Mouse (Mus musculus) cerebellum, adult 2 months (tissue): Measurements from ENCODE around the gene Stoml3.

Experiments used
- CTCF ChIP-seq: fragments of 200-500 bp; IDR thresholded peaks from 2 replicates; pipeline ENCODE4 v1.5.1; 2011; ENCODE audit warnings: low read depth, mild to moderate bottlenecking, control low read depth, low read length, moderate library complexity, borderline replicate concordance; ENCODE audit not compliant: insufficient read depth
- POLR2A ChIP-seq: fragments of 200-500 bp; IDR thresholded peaks from 2 replicates; pipeline ENCODE4 v1.6.1; 2011; ENCODE audit warnings: low read length, control low read depth, borderline replicate concordance; ENCODE audit not compliant: insufficient read depth

DNA sequence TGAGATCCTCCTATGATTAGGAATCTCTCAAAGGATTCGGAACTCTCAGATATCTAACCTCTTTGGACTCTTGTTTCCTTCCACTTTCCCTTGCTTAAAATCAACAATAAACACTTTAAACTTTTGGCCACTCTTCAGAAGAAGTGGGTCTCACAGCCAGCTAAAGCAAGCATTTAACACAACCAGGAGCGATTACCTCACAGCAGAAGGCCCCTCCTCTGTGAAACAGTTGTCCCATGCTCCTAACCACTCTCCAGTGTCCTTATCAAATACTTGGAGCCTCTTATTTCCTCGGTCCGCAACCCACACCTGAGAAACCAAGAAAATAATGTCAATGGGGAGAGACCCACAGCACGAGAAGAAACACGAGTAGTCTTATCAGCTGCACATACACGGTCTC, 35.1 kb upstream of the Stoml3 start:
- TF ChIP-seq CTCF (no peak), POLR2A (no peak)
